Mouse (Mus musculus) left cerebral cortex, postnatal 25 days (tissue): Measurements from ENCODE around the gene Myog. TPM values are rescaled to one million over a fixed set of nuclear protein-coding genes. Genes with fewer than 3 reads are reported as not detected.

Experiments
- DNase-seq, 2 experiments: peaks; one replicate each; pipeline ENCODE4 v3.0.0; 2022; ENCODE audit warnings: low spot score in 2 of 2, mixed read lengths in 1 of 2
- intact Hi-C: fragments of 180-260 bp; cut with DNase I; formaldehyde crosslinking; loops from one replicate; pipeline ENCODE4 v1.15.1; 2025
- total RNA-seq, 2 experiments: library from RNA; stranded (reverse); gene quantifications; 2 replicates each; pipeline ENCODE4 v1.2.3; 2021

Gene Myog
- total RNA-seq, 2 experiments from 2014 or later, result not detected

- intact Hi-C loops, result no loop called here
- peak in 1 of 2 experiments; percentile 15 for DNase-seq
These were observed 22.0 kb downstream of the Myog start for GRCm38 (mm10) chr1:134311760-134312159.

DNA sequence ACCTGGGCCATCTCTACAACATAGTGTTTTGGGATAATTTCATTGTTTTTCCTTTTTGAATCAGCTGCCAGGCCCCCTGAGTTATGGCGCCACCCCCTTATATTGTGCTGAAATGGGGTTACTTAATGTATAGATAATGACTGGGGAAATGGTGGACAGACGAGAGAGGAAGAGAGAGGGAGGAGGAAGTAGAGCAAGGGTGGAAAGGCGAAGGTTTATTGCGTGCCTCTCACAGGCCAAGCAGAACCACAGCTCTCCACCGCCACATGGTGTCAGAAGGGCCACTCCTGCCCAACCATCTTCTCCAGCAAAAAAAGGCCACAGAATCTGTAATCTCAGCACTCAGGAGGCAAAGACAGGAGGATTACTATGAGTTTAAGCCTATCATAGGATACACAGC lies 25.4 kb downstream of the Myog start:
- DNase-seq, result no peak
- intact Hi-C loops, result no loop called here

- no peak for DNase-seq
- intact Hi-C loops, result no loop called here
These were observed 26.6 kb downstream of the Myog start for GRCm38 (mm10) chr1:134316361-134316760.

GRCm38 (mm10) chr1:134318261-134318660 lies 28.5 kb downstream of the Myog start:
- DNase-seq, result no peak
- intact Hi-C loops, result no loop called here

DNA sequence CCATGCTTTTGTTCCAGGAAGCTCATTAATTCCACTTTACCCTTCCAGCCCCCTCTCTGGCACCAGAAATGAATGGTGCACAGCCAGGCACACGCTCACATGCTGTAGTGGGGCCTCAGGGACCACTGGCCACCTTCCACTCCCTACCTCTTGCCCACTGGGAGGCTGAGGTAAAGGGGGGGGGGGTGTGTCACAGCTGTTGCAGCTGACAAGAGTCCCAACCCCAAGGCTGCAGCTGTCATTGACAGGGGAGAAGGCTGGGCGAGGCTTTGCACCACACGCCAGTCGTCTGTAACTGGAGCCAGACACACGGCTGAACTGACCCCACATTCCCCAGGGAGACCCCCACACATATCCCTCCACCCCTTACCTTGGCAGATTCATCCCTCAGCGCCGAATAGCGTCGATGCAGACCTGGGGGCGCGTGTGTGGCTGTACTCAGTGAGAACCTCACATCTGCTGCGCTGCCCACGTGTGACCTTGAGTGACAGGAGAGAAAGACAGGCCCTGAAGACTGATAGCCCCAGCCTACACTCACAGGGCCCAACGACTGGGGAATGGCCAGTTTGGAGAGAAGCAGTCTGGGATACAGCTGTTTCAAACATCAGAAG lies 31.0 kb downstream of the Myog start:
- DNase-seq, result no peak
- intact Hi-C loops, result no loop called here

- intact Hi-C loops, result loop anchor here (2.0 kb wide), 1 partner anchor 172 kb away; no protein-coding TSS in a partner anchor
These were observed 32.8 kb downstream of the Myog start for GRCm38 (mm10) chr1:134322591-134322990.

GRCm38 (mm10) chr1:134326841-134327346 lies 37.1 kb downstream of the Myog start:
- intact Hi-C loops, result loop anchor here (5.0 kb wide), 1 partner anchor 65 kb away; no protein-coding TSS in a partner anchor
- no peak for DNase-seq

More at GRCm38 (mm10) chr1:134322591-134322990, 32.8 kb downstream of the Myog start:
- no peak for DNase-seq

- peak; percentile 78 to 86 for DNase-seq
- intact Hi-C loops, result loop anchor here (1.0 to 10.0 kb wide), 6 partner anchors 90 to 427 kb away; partner anchors contain the start of gene Optc
These were observed 42.3 kb downstream of the Myog start for GRCm38 (mm10) chr1:134331879-134332635.

DNA sequence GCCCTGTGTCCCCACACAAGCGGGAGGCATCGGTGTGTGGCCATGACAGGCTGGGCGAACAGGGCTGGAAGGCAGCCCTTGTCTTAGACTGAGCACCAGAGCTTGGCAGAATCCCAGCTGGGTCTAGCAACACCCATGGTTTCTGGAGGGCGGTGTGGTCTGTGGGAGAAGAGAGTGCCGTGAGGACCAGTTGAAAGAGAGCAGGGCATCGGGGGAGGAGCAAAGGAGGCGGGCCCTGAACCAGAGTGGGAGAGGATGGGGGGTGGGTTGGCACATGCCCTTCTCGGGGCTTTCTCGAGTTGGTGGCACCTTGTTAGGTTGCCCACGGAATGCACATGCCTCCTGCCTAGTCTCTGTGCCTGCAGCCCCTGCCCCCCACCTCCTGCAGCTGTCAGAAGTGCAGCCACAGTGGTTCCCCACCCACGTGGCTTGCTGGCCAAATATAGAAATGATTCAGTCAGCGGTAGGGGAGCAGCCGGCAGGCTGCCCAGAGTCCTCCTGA lies 43.0 kb downstream of the Myog start, which contains the start of gene Ppfia4:
Gene Ppfia4, minus strand, starts transcription at position 159 of the 502 bp plus-strand sequence.
- intact Hi-C loops, result loop anchor here (1.0 to 10.0 kb wide), 6 partner anchors 91 to 428 kb away; partner anchors contain the start of gene Optc
- peak; percentile 72 to 90 for DNase-seq

DNA sequence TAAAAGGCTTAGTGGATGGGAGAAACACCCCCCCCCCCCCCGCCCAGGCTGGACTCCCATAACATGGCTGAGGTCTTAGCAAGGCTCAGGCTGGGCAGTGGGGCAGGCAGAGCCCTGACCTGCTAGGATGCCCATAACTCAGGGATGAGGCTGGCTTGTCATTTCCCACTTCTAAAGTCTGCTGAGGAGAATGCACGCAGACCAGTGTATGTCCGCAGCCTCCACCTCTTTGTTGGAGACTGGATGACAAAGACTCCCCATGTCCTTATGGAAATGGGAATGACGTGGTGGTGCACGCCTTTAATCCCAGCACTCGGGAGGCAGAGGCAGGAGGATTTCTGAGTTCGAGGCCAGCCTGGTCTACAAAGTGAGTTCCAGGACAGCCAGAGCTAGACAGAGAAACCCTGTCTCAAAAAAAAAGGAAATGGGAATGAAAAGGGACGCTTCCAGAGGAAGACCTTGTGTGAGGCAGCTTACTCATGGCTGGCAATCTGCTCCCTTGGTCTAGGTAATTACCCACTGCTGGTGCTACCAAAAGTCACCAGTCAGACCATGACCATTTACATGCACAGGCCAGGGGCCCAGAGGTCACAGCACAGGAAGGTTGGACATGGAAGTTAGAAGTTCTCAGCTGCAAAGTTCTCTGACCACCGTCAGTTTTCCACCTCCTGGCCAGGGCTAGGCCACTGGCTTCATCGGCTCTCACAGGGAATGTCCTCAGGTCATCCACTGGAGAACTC lies 43.8 kb downstream of the Myog start:
- DNase-seq, result no peak
- intact Hi-C loops, result loop anchor here (2.0 to 10.0 kb wide), 5 partner anchors 91 to 429 kb away; partner anchors contain the start of gene Optc

DNA sequence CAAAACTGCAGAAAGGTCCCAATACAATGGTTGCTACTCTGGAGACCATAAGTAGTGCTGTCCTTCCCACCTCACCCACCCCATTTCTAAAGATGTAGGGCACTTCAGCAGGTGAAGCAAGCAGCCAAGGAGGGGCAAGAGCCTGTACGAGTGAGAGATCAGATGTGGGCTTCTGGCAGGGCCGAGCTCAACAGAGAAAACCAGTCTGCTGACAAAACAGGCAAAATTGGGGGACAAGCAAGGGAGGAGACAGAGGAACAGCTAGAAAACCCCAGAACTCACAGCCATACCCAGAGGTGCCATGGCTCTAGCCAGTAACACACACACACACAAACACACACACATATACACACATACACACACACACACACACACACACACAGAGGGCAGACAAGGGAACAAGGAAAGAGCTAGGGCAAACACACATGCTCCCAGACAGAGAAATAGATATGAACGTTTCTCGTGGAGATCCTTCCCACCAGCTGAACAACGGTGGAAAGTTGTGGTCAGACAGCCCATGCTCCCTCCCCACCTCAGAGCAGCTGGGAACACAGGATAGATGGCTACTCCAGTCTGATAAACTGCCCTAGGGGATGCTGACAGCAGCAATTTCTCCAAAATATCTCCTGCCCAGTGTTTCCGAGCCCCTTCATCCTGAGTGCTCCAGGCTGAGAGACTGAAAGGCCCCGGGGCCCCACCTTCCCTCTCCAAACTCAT lies 44.5 kb downstream of the Myog start:
- no peak for DNase-seq
- intact Hi-C loops, result loop anchor here (5.0 to 10.0 kb wide), 4 partner anchors 92 to 429 kb away; partner anchors contain the start of gene Optc

DNA sequence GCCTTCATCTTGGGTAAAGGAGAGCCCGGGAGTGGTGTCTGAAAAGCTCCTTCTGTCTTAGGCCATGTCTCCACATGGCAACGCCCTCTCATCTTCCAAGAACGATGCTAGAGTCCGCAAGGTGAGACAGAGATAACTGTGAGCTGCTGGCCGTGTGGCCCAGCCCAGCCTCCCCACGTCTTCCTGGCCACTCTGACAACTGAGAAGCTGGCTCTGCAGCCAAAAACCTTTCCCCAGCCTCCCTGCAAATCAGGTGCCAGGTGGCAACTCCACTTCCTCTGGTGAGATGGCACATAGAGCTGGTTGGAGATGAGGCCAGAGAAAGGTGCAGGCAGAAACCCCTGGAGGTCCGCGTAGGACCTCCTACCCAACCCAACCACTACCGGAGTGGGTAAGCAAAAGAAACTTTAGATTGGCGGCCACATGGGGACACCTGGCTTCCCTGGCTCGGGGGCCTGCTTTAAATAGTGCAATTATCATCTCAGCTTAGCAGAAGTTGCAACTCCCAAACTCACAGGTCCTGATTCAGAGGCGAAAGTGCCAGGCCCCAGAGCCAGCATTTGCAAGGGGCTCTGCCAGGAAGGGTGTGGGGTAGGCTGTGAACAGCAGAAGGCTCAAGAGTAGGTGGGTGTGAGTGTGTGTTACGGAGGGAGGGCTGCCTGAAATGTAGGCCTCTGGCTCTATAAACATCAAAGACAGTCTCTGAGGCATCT lies 45.6 kb downstream of the Myog start:
- DNase-seq, result peak in 1 of 2 experiments; percentile 90
- intact Hi-C loops, result loop anchor here (10.0 kb wide), 1 partner anchor 431 kb away; the partner anchor contains the start of gene Optc

DNA sequence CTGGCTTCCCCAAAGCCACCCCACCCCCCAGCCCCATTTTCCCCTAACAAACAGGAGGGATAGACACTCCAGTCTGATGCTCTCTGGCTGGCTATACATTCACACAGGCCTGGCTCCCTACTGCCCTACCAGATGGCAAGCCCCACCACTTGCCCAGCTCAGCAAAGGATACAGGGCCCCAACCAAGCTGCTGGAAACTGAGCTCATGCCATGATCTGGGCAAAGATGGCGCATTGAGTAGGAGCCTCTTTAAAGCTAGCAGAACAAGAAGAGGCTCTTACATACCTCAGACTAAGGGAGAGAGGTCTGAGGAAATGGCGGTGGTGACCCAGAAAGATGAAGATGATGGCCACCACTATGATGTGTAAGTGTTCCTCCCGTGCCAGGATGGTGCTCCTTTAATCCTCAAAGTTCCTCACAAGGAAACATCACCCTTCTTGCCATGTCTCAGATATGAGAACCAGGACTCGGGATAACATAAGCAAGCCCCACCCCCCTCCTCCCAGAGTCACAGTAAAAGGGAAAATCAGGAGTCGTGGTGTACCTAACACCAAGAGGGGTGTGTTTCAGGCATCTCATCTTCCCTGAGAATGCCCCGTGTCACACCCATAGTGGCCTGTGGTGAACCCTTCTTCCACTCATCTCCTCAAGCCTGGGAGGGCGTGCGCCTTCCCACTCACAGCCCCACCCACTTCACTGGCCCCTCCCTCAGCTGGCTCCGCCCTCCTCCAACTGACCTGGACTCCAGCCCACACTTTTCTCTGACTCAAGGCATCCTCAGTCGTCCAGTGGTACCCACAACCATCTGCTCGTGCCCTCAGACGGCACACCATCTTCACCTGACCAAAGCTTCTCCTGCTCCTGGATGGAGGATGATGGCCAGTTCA lies 46.4 kb downstream of the Myog start:
- intact Hi-C loops, result loop anchor here (10.0 kb wide), 1 partner anchor 431 kb away; the partner anchor contains the start of gene Optc
- no peak for DNase-seq

DNA sequence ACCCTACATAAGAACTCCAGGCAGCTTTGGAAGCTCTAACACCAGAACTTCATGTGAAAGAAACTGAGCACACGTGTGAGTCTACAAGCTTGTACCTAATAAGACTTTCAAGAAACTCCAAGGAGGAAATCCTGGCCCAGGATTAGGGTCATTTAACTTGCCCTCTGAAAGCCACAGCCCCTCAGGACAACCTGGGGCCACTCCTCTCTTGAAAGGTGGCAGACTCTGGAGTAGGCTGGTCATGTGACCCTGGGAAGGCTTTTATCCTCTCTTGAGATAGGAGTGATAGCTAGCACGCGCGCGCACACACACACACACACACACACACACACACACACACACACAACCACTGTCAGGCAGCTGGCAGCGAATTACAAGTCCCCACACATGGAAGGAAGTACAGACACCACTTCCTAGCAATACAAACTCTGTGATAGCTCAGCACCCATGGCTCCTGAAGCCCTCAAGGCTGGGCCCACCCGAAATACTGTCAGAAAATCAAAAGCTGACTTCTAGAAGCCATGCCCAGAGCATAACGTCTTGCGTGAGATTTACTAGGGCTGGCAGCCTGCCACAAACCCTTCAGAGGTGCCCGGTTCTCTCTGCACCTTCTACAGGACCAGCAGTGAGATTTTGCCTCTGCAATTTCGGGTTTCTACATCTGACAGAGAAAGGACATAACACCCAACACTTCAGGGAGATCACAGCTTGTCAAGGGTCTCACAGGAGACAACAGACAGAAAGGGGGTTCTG lies 47.3 kb downstream of the Myog start:
- no peak for DNase-seq
- intact Hi-C loops, result loop anchor here (10.0 kb wide), 1 partner anchor 432 kb away; the partner anchor contains the start of gene Optc

DNA sequence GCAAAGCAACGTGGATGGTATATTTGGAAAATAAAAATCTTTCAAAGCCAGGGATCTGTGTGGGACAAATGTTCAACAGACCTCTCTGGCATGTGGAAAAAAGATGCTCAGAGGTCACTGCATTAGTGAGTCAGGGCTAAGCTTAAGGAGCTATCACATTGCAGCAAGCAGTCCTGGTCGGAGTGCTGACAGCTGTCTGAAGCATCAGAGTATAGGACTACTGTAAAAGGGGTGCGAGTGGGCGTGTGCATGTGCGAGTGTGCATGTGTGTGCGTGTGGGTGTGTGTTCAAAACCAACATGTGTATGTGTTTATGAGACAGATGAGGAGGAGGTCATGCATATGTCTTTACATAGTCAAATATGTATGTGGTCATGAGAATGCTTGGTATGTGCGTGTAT lies 49.4 kb downstream of the Myog start:
- intact Hi-C loops, result loop anchor here (10.0 kb wide), 1 partner anchor 434 kb away; the partner anchor contains the start of gene Optc
- DNase-seq, result no peak
